Comparison of ENCODE assay signal across 8 mouse cellular contexts in the genomic region with DNA sequence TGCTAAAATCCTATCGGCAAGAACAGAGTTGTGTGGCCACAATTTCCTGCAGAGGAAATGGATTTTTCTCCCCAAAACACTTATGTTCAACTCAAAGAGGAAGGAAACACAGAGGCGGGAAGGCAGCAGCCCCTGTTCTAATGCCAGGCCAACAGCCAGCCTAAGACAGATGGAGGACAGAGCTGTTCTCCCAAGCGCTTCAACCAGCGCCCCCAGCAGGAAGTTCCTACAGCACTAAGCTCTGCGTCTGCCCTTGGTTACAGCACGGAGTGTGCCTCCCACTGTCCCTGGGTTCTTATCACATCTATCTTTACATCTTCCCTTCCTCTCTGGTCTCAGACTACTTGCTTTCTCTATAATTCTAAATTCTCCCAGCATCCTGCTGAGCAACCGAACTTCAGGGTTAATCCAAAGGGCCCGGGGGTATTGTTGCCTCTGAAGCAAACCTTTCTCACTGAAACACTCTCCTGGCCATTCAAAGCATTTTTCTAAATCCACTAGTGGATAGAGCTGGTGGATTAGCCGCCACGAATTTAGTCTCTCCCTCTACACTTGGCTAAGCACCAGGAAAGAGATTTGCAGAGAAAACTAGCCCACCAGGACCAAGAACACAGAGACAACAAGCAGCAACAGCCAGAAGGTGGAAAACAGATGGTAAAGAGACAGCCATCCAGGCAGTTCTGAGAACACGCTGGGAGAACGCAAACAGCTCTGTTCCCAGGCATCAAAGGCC. TPM values are rescaled to one million over a fixed set of nuclear protein-coding genes. Genes with fewer than 3 reads are reported as not detected.
DNase-seq lines count a peak whose midpoint lies in the region; ATAC-seq and TF ChIP-seq lines count a peak whose summit lies in the region.

No protein-coding gene starts in this region.

- H3K9ac ChIP-seq in liver, embryonic 14.5 days (replicated peaks), result no peak overlapping the region
- no peak overlapping the region for H3K9ac ChIP-seq in stomach, postnatal 0 days (ENCODE audit: low read length)

- H3K4me1 ChIP-seq in bone marrow macrophage, adult 2 months (ENCODE audit: control insufficient read depth, insufficient read depth, low read length), result peaks cover 12% of the 10 kb centered on the region
- H3K4me1 ChIP-seq in liver, embryonic 14.5 days (replicated peaks; ENCODE audit: control insufficient read depth in 2 of 2, insufficient read depth in 2 of 2, low read length in 1 of 2), result peaks cover 0 to 2% of the 10 kb centered on the region in 2 experiments; a peak in 2 of 4 replicates
- no peaks in the 10 kb centered on the region for H3K4me1 ChIP-seq in stomach, postnatal 0 days (replicated peaks; ENCODE audit: control insufficient read depth, insufficient read depth)

- no peaks in the 10 kb centered on the region for H3K36me3 ChIP-seq in liver, embryonic 14.5 days (replicated peaks; ENCODE audit: control insufficient read depth, insufficient read depth, low read depth)
- no peaks in the 10 kb centered on the region for H3K36me3 ChIP-seq in stomach, postnatal 0 days (ENCODE audit: control insufficient read depth, insufficient read depth, low read length)

- no peak overlapping the region for H3K4me3 ChIP-seq in bone marrow macrophage, adult 2 months (ENCODE audit: insufficient read depth, low read length)
- H3K4me3 ChIP-seq in liver, embryonic 14.5 days (ENCODE audit: insufficient read depth in 1 of 2, low read depth in 2 of 2, low read length in 2 of 2), result no peak overlapping the region
- no peak overlapping the region for H3K4me3 ChIP-seq in stomach, postnatal 0 days (ENCODE audit: low read depth, low read length)

- H3K9me3 ChIP-seq in liver, embryonic 14.5 days (ENCODE audit: control insufficient read depth, low read length), result no peaks in the 10 kb centered on the region
- no peaks in the 10 kb centered on the region for H3K9me3 ChIP-seq in stomach, postnatal 0 days (ENCODE audit: control insufficient read depth, low read length)

- H3K4me2 ChIP-seq in liver, embryonic 14.5 days (ENCODE audit: low read depth), result no peak overlapping the region
- no peak overlapping the region for H3K4me2 ChIP-seq in stomach, postnatal 0 days (replicated peaks; ENCODE audit: low read depth)

- peak; percentile 37; the same call in 1 of the 2 replicates for TF ChIP-seq CTCF in bone marrow macrophage, adult 2 months (IDR thresholded peaks at IDR 0.05; ENCODE audit: low read depth, low read length)
- peak; percentile 45; the same call in 1 of the 2 replicates for TF ChIP-seq CTCF in liver, embryonic 14.5 days (IDR thresholded peaks at IDR 0.05; ENCODE audit: low read depth)
- peak; percentile 36 for TF ChIP-seq CTCF in stomach, postnatal 0 days (IDR thresholded peaks at IDR 0.05; ENCODE audit: low read depth)

- peaks cover 35% of the 10 kb centered on the region for H3K27me3 ChIP-seq in liver, embryonic 14.5 days (ENCODE audit: control insufficient read depth, insufficient read depth, low read length)
- H3K27me3 ChIP-seq in stomach, postnatal 0 days (ENCODE audit: control insufficient read depth, insufficient read depth, low read length), result no peaks in the 10 kb centered on the region; the same call in 1 of the 2 replicates

- H3K27ac ChIP-seq in bone marrow macrophage, adult 2 months (ENCODE audit: insufficient read depth, low read depth, low read length), result no peak overlapping the region
- no peak overlapping the region for H3K27ac ChIP-seq in liver, embryonic 14.5 days
- H3K27ac ChIP-seq in stomach, postnatal 0 days (replicated peaks), result no peak overlapping the region

- 21% methylated on average over 12 of the region's 12 CpGs for WGBS in liver, embryonic 14.5 days (ENCODE audit: insufficient replicate concordance)
- WGBS in stomach, postnatal 0 days, result 44% methylated on average over 12 of the region's 12 CpGs

- TF ChIP-seq EP300 in liver, embryonic 14.5 days (IDR thresholded peaks at IDR 0.05; ENCODE audit: low read depth), result no peak
- no peak for TF ChIP-seq EP300 in stomach, postnatal 0 days (optimal IDR thresholded peaks at IDR 0.05)

- no peak for ATAC-seq in liver, embryonic 14.5 days (ENCODE audit: insufficient read depth)
- ATAC-seq in stomach, postnatal 0 days (ENCODE audit: low FRiP score, low TSS enrichment), result no peak
- ATAC-seq in erythroid progenitor cell, adult 5-6 weeks (replicated peaks; ENCODE audit: low FRiP score, poor library complexity, severe bottlenecking), result no peak

- peak; percentile 30 to 51 for DNase-seq in kidney, postnatal 4 days
- no peak for DNase-seq in kidney, adult 8-10 months
- DNase-seq in embryo, embryonic 9.5 days (ENCODE audit: extremely low spot score), result peak; percentile 23
- no peak for DNase-seq in liver, embryonic 14.5 days (ENCODE audit: low read depth in 3 of 3, low spot score in 3 of 3)
- no peak for DNase-seq in stomach, postnatal 0 days (ENCODE audit: low spot score)
- DNase-seq in yolk sac, embryonic 10.5 days (ENCODE audit: low spot score), result no peak

- TF ChIP-seq POLR2A in bone marrow macrophage, adult 2 months (IDR thresholded peaks at IDR 0.05; ENCODE audit: borderline replicate concordance, low read depth, low read length), result no peak

RNA-seq across cellular contexts. Expression of a gene that starts 31.5 kb away (rescaled TPM):
- polyA plus RNA-seq in bone marrow macrophage, adult 2 months (2012; ENCODE audit: insufficient read depth, insufficient read length, missing spikeins), result 346 and 372 TPM in 2 replicates
- 73.3 and 77.5 TPM in 2 replicates for polyA plus RNA-seq in liver, embryonic 14.5 days (2012; rRNA removed)
- 78.5 and 82.2 TPM in 2 replicates for polyA plus RNA-seq in liver, embryonic 14.5 days (2014; fragmentation: Nextera tagmentation; extraction: Ambion mirVana)
- 163 and 183 TPM in 2 replicates for polyA plus RNA-seq in stomach, postnatal 0 days (2015; fragmentation: Nextera tagmentation; extraction: Ambion mirVana)
- total RNA-seq in erythroid progenitor cell, adult 5-6 weeks (2015; ENCODE audit: low replicate concordance), result 75.3 and 83.0 TPM in 2 replicates
- total RNA-seq in erythroid progenitor cell, adult 5-6 weeks (2017; ENCODE audit: low replicate concordance), result 38.7 and 77.8 TPM in 2 replicates

Comparison
In these comparisons a context has a peak if more than half of its experiments do, and no peak if none do; other contexts are left out.
1. DNase-seq: peak in kidney, postnatal 4 days (2 of 2) and embryo, embryonic 9.5 days (single experiment); none in kidney, adult 8-10 months (0 of 2), liver, embryonic 14.5 days (0 of 3), stomach, postnatal 0 days (single experiment) and yolk sac, embryonic 10.5 days (single experiment).
2. Peak in every context shown above with its lines, with median percentiles within 50 percentile points of each other: CTCF ChIP-seq.